Mouse (Mus musculus): Measurements from ENCODE around the gene Grin2d. TPM values are rescaled to one million over a fixed set of nuclear protein-coding genes. Genes with fewer than 3 reads are reported as not detected.
A peak's percentile ranks its signal among the peaks of the same experiment; 100 is the strongest.
"Not testable (repeated sequence)": the region's sequence is repeated elsewhere in the genome, so short reads cannot be mapped to it uniquely, and the experiment has no call there.

The Grin2d gene
- 0.49 and 0.51 TPM in 2 replicates for polyA plus RNA-seq (2015; fragmentation: Nextera tagmentation; extraction: Ambion mirVana)

DNA sequence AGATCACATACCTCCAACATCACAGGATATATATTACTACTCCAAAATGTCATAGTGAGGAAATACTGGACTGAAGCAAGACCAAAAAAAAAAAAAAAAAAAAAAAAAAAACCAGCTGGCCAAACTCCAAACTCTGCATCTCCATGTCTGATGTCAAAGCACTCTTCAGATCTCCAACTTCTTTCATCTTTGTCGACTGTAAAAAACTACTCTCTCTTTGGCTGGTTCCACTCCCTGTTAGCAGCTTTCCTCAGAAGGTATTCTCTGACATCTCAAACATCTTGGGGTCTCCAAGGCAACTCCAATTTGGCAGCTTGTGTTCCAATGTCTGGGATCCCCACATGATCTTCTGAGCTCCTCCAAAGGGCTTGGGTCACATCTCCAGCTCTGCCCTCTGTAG, at the start of gene Grin2d:
Grin2d (minus strand) TSS at position 101 of the 400 bp plus-strand sequence.
- not testable (repeated sequence) for H3K27me3 ChIP-seq (replicated peaks); H3K9me3 ChIP-seq; H3K4me3 ChIP-seq (replicated peaks); H3K27ac ChIP-seq; H3K9ac ChIP-seq; H3K4me2 ChIP-seq (replicated peaks); ATAC-seq
- Histone ChIP-seq H3K4me1 (replicated peaks) (peaks cover 16% of the 10 kb centered on the region), H3K36me3 (peaks cover 58% of the 10 kb centered on the region)
- WGBS = 95% methylated on average over 1 of the region's 1 CpGs

DNA sequence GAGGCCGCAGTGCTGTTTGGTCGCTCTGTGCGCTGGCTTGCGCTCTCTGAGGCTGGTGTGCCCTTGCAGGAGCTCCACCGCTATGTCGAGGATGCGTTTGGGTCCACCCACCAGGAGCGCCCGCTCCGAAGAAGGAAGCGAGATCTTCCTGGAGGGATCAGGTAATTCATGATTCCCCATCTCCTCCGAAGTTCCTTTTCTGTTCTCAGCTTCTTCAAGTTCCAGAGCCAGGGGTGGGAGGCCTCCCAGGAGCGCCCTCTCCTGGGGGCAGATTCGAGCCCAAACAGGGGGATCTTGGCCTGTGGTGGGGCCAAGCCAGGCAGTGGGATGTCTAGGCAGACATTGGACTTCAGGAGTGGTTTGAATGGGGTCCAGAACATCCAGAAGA, 46.2 kb upstream of the Grin2d start:
- Histone ChIP-seq H3K4me3 (replicated peaks) (peak overlapping the region; percentile 38), H3K4me2 (replicated peaks) (peak overlapping the region; percentile 59), H3K9me3 (no peaks in the 10 kb centered on the region), H3K36me3 (no peaks in the 10 kb centered on the region), H3K27ac (peak overlapping the region; percentile 91), H3K27me3 (replicated peaks) (no peaks in the 10 kb centered on the region), H3K9ac (peak overlapping the region; percentile 15; the same call in 1 of the 2 replicates), H3K4me1 (replicated peaks) (peaks cover 38% of the 10 kb centered on the region)
- ATAC-seq = no peak
- 20% methylated on average over 14 of the region's 14 CpGs for WGBS

DNA sequence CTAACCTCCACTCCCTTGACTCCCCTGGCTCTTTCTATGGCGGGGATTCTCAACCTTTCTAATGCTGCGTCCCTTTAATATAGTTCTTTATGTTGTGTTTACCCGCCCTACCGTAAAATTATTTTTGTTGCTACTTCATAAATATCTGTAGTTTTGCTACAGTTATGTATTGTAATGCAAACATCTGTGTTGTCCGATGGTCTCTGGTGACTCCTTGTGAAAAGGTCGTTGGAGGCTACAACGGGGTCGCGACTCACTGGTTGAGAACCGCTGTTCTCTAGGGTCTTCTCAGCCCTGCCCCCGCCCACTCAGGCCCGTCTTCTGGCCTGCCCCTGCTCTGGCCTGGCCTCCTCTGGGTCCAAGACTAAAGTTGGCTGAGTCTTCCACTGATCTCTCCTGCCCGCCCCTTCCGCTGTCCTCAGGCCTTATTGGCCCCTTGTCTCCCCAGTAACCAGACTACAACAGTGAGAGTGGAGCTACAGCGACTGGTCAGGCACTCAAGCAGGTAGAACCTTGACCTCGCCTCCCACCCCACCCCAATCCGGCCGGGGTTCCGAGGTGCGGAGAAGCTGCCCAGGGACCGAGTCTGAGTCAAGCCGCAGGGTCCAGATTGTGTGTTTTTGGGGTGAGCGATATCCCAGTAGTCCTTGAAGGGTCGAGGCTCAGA, 45.7 kb upstream of the Grin2d start, which contains the start of gene Ccdc114:
Ccdc114 (plus strand) TSS at position 311 of the 667 bp plus-strand sequence.
- Histone ChIP-seq H3K9ac (peak within 1 kb of the TSS; percentile 15), H3K4me1 (replicated peaks) (peaks cover 43% of the 10 kb centered on the region), H3K36me3 (no peaks in the 10 kb centered on the region), H3K9me3 (no peaks in the 10 kb centered on the region), H3K27ac (peak within 1 kb of the TSS; percentile 91), H3K27me3 (replicated peaks) (no peaks in the 10 kb centered on the region), H3K4me3 (replicated peaks) (peak within 1 kb of the TSS; percentile 38), H3K4me2 (replicated peaks) (peak within 1 kb of the TSS; percentile 59)
- 6% methylated on average over 24 of the region's 24 CpGs for WGBS
- ATAC-seq = peak; percentile 75

DNA sequence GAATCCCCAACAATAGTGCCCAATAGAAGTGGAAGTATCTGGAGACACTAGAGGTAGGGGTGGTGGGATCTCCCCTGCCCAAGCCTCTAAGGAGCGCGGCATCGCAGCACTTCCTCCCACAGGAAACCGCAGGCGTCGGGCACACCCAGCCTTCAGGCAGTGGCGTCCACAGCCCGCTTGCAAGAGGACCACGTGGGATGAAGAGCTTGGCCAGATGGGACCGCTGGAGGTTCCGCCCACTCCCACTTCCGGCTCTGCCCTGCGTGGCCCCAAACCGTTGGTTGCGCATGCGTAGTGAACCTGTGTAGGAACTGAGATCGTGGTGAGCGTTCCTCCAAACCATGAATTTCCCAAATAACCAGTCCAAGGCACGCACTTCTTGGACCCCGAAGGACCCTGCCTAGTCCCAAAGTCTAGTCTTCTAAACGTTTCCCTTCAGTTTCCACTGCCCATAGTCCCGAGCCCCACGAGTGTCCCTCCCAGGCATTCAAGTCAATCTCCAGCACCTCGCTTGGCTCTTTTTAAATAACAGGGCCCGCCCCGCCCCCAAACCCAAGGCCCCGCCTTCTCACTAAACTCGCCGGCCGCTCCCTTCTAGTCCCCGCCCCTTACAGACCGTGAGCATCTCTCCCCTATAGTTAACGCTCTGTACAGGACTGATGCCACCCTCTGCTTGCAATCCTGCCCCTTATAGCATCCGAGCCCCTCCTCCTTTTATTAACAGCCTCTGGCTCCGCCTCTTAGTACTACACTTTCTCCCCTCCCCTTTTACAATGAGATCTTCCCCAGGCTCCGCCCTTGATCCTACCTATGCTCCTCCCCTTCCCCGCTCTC, 45.0 kb upstream of the Grin2d start:
- H3K4me1 ChIP-seq (replicated peaks) = peaks cover 45% of the 10 kb centered on the region

DNA sequence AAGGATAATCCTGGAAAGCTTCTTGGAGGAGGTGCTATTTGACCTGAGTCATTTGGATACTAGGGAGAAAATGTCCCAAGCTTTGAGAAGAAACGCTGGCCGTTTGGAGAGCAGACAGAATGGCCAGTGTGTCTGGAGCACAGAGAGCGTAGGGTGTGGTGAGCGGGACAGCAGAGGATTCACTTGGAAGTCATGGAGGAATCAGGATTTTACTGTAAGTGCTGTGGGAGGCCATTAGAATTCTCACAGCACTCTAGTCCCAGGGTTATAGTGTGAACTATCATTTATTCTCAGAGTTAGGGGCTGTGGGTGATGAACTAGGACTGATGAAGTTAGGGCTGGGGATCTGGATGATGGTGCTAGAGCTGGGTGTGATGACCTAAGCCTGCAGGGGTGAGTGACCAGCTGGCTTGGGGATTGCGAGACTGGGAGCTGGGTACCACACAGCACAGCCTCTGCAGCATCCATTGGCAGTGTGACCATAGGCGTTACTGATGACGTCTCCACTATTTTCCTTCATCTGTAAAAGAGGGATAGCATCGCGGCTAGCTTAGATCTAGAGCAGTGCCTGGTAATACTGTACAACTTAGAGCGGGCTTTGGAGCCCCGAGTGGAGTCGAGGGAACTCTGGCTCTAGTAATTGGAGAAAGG, 43.9 kb upstream of the Grin2d start:
- WGBS = 81% methylated on average over 12 of the region's 12 CpGs
- peak overlapping the region; percentile 59; the same call in 1 of the 2 replicates for H3K4me2 ChIP-seq (replicated peaks)
- H3K4me1 ChIP-seq (replicated peaks) = peaks cover 55% of the 10 kb centered on the region
- no peak overlapping the region for H3K4me3 ChIP-seq (replicated peaks)
- no peak overlapping the region for H3K9ac ChIP-seq
- no peaks in the 10 kb centered on the region for H3K27me3 ChIP-seq (replicated peaks)
- no peaks in the 10 kb centered on the region; the same call in 1 of the 2 replicates for H3K36me3 ChIP-seq
- peak overlapping the region; percentile 91 for H3K27ac ChIP-seq
- H3K9me3 ChIP-seq = no peaks in the 10 kb centered on the region
- no peak for ATAC-seq

More for the DNA sequence above, 45.0 kb upstream of the Grin2d start:
- Histone ChIP-seq H3K27ac (peak overlapping the region; percentile 91), H3K9me3 (no peaks in the 10 kb centered on the region), H3K4me3 (replicated peaks) (peak overlapping the region; percentile 38), H3K36me3 (no peaks in the 10 kb centered on the region), H3K4me2 (replicated peaks) (peak overlapping the region; percentile 59), H3K27me3 (replicated peaks) (no peaks in the 10 kb centered on the region), H3K9ac (0 out of 2 replicates have a peak overlapping the region, but pooled peaks have one; percentile 15)
- peak; percentile 92 for ATAC-seq
- under 1% methylated on average over 37 of the region's 37 CpGs for WGBS

DNA sequence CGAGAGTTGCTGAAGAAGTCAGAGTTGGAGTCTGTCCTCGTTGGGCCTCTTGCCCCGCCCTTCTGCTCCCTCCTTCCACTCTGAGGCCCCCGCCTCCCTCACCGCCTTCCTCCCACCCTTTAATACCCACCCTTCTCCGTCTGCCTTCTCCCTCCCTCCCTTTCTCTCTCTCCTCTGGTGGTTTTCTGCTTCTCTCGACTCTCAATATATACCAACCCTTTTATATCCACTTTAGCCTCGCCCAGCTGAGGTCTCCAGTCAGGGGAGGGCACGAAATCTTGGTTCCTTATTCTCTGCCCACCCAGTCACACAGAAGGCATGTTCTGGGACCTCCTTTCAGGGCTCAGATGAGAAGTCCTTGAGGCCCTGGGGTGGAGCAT, 43.1 kb upstream of the Grin2d start, which contains the start of gene Emp3:
Emp3 (minus strand) TSS at position 163 of the 380 bp plus-strand sequence.
- Histone ChIP-seq H3K27ac (peak within 1 kb of the TSS; percentile 91), H3K9me3 (no peaks in the 10 kb centered on the region), H3K4me2 (replicated peaks) (peak within 1 kb of the TSS; percentile 77), H3K4me3 (replicated peaks) (peak within 1 kb of the TSS; percentile 40), H3K4me1 (replicated peaks) (peaks cover 62% of the 10 kb centered on the region), H3K9ac (peak within 1 kb of the TSS; percentile 59), H3K36me3 (no peaks in the 10 kb centered on the region; the same call in 1 of the 2 replicates), H3K27me3 (replicated peaks) (no peaks in the 10 kb centered on the region)
- no peak for ATAC-seq
- 13% methylated on average over 9 of the region's 9 CpGs for WGBS

DNA sequence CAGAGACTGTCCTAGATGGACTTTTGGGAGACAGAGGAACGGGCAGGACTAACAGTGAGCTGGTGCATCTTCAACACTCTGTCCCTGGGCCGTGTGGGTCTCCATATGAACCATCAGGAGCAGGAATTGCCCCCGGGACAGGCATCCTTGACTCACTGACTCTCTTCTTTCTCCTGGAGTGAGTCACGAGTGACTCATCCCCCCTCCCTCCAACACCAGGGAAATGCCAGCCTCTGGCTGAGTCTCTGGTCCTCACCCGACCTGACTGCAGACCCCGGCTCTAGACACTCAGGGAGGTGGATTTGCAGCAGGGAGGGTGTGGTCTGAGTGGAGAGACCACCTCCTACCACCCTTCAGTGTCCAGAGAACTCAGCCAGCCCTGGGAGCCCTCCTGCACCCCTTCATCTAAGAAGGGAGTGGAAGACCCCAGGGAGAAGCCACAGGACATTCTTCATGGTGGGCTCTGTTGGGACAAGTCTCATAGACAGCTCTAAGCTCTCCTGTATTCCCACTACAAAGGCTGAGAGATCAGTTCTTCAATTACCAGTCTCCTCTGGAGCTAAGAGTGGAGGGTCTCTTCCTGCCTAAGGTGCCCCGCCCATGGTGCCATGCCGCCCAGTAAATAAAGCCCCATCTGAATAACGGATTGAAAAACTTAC, 42.5 kb upstream of the Grin2d start:
- H3K9ac ChIP-seq = peak overlapping the region; percentile 59
- WGBS = 21% methylated on average over 9 of the region's 9 CpGs
- no peak for ATAC-seq
- H3K4me1 ChIP-seq (replicated peaks) = peaks cover 66% of the 10 kb centered on the region
- H3K27me3 ChIP-seq (replicated peaks) = no peaks in the 10 kb centered on the region
- H3K4me3 ChIP-seq (replicated peaks) = peak overlapping the region; percentile 40
- no peaks in the 10 kb centered on the region for H3K9me3 ChIP-seq
- peak overlapping the region; percentile 77 for H3K4me2 ChIP-seq (replicated peaks)
- peak overlapping the region; percentile 70 for H3K27ac ChIP-seq
- no peaks in the 10 kb centered on the region; the same call in 1 of the 2 replicates for H3K36me3 ChIP-seq

DNA sequence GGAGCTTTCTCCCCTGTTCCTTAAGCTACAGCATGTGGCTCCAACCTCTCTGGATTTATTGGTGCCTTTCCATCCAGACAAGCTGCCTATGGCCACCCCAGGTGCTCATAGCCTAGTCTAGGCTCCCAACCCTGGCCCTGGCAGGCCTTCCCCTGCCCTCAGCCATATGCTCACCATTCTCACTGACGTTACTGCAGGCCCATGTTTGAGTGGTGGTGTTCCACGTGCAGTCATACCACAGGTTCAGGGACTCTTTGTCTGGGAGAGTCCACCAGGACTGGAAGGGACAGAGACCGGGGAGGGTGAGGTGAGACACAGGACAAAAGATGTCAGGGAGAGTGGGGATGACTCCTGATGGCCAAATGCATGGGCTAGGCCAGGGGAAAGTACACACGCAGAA, 41.6 kb upstream of the Grin2d start:
- Histone ChIP-seq H3K4me3 (replicated peaks) (peak overlapping the region; percentile 40), H3K9me3 (no peaks in the 10 kb centered on the region), H3K36me3 (no peaks in the 10 kb centered on the region; the same call in 1 of the 2 replicates), H3K27me3 (replicated peaks) (no peaks in the 10 kb centered on the region), H3K9ac (peak overlapping the region; percentile 59; the same call in 1 of the 2 replicates), H3K4me2 (replicated peaks) (peak overlapping the region; percentile 77), H3K27ac (peak overlapping the region; percentile 70; the same call in 1 of the 2 replicates), H3K4me1 (replicated peaks) (peaks cover 66% of the 10 kb centered on the region)
- WGBS = 77% methylated on average over 4 of the region's 4 CpGs
- no peak for ATAC-seq

DNA sequence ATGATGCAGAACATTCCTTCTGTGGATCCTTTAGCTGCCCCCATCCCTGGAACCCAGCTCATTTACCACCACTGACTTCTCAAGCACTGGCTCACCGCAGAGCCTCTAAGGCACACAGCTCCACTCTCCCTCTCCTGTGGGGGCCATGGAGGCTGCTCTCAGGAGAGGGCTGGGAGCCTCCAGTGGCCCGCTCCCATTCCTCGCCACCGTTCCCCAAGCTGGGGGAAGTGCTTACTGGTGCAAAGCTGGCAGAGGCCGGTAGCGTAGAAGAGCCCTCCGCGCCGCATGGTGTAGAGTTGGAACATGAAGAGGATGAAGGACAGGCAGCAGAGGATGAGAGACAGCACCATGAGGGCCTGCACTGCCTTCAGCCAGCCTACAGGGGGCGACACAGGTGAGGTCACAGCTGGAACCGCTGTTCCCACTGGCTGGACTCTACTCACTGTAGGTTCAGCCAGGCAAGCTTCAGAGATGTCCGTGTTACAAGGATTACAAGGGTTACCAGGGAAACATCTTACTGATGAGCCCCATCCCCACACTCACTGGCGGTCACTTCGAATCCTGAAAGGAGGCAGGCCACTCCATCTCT, 41.0 kb upstream of the Grin2d start:
- WGBS = 69% methylated on average over 14 of the region's 14 CpGs
- no peaks in the 10 kb centered on the region for H3K27me3 ChIP-seq (replicated peaks)
- H3K9me3 ChIP-seq = no peaks in the 10 kb centered on the region
- no peaks in the 10 kb centered on the region; the same call in 1 of the 2 replicates for H3K36me3 ChIP-seq
- peak overlapping the region; percentile 77 for H3K4me2 ChIP-seq (replicated peaks)
- no peak overlapping the region for H3K9ac ChIP-seq
- peaks cover 66% of the 10 kb centered on the region for H3K4me1 ChIP-seq (replicated peaks)
- ATAC-seq = no peak
- peak overlapping the region; percentile 40 for H3K4me3 ChIP-seq (replicated peaks)
- no peak overlapping the region for H3K27ac ChIP-seq

DNA sequence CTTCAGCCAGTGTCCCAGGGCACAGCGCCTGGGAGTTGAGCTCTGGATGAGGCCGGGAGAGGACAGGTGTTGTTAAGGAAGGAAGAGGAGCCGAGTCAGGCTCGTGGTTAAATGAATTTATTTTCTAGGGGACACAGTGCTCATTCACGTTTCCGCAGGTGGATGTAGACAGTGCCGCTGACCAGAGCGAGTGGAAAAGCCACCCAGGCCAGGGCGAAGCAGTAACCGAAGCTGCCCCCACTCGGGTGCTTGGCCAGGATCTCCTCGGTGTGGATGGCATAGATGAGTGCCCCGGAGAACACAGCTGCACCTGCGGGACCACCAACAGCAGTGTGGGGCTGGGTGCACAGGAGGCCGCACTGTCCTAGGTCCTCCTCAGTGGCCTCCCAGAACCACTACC, 39.7 kb upstream of the Grin2d start:
- H3K27me3 ChIP-seq (replicated peaks) = no peaks in the 10 kb centered on the region
- no peak for ATAC-seq
- H3K4me3 ChIP-seq (replicated peaks) = no peak overlapping the region
- 0 out of 2 replicates have a peak overlapping the region, but pooled peaks have one; percentile 37 for H3K9ac ChIP-seq
- WGBS = 81% methylated on average over 15 of the region's 15 CpGs
- no peaks in the 10 kb centered on the region; the same call in 1 of the 2 replicates for H3K36me3 ChIP-seq
- peak overlapping the region; percentile 57; the same call in 1 of the 2 replicates for H3K4me2 ChIP-seq (replicated peaks)
- H3K4me1 ChIP-seq (replicated peaks) = peaks cover 61% of the 10 kb centered on the region
- no peaks in the 10 kb centered on the region for H3K9me3 ChIP-seq
- peak overlapping the region; percentile 91 for H3K27ac ChIP-seq

Measured in intestine, embryonic 15.5 days (tissue).